Mouse (Mus musculus): ENCODE measurements around the gene Ntn1. TPM values are rescaled to one million over a fixed set of nuclear protein-coding genes. Genes with fewer than 3 reads are reported as not detected.

The Ntn1 gene
- total and polyA plus RNA-seq, 3 experiments = 9.9 to 19.9 (median 16.1) TPM

GRCm38 (mm10) chr11:68264276-68264675 lies 136.3 kb downstream of the Ntn1 start:
- no peak for DNase-seq

GRCm38 (mm10) chr11:68263100-68263499 lies 137.5 kb downstream of the Ntn1 start:
- DNase-seq = no peak

- DNase-seq = no peak
Measured at GRCm38 (mm10) chr11:68261162-68261892, 139.3 kb downstream of the Ntn1 start.

GRCm38 (mm10) chr11:68260399-68260798 lies 140.2 kb downstream of the Ntn1 start:
- no peak for DNase-seq

GRCm38 (mm10) chr11:68258498-68258897 lies 142.1 kb downstream of the Ntn1 start:
- DNase-seq = no peak

GRCm38 (mm10) chr11:68253531-68253930 lies 147.1 kb downstream of the Ntn1 start:
- DNase-seq = no peak

GRCm38 (mm10) chr11:68250106-68250505 lies 150.5 kb downstream of the Ntn1 start:
- DNase-seq = no peak

GRCm38 (mm10) chr11:68247897-68248296 lies 152.7 kb downstream of the Ntn1 start:
- no peak for DNase-seq

GRCm38 (mm10) chr11:68244992-68245261 lies 155.7 kb downstream of the Ntn1 start:
- no peak for DNase-seq

GRCm38 (mm10) chr11:68244254-68244991 lies 156.2 kb downstream of the Ntn1 start:
- DNase-seq = no peak

GRCm38 (mm10) chr11:68239756-68240155 lies 160.9 kb downstream of the Ntn1 start:
- no peak for DNase-seq

- DNase-seq = no peak
Measured at GRCm38 (mm10) chr11:68233469-68233965, 167.1 kb downstream of the Ntn1 start.

- no peak for DNase-seq
Measured at GRCm38 (mm10) chr11:68231558-68231957, 169.1 kb downstream of the Ntn1 start.

- no peak for DNase-seq
Measured at GRCm38 (mm10) chr11:68228941-68229665, 171.5 kb downstream of the Ntn1 start.

- DNase-seq = no peak
Measured at GRCm38 (mm10) chr11:68227837-68228236, 172.8 kb downstream of the Ntn1 start.

GRCm38 (mm10) chr11:68226654-68227057 lies 174.0 kb downstream of the Ntn1 start:
- DNase-seq = no peak

- DNase-seq = no peak
Measured at GRCm38 (mm10) chr11:68223143-68223542, 177.5 kb downstream of the Ntn1 start.

- no peak for DNase-seq
Measured at GRCm38 (mm10) chr11:68222209-68222608, 178.4 kb downstream of the Ntn1 start.

GRCm38 (mm10) chr11:68220733-68221132 lies 179.9 kb downstream of the Ntn1 start:
- no peak for DNase-seq

- DNase-seq = no peak
Measured at GRCm38 (mm10) chr11:68216041-68216440, 184.6 kb downstream of the Ntn1 start.

- no peak for DNase-seq
Measured at GRCm38 (mm10) chr11:68215206-68215912, 185.3 kb downstream of the Ntn1 start.

- no peak for DNase-seq
Measured at GRCm38 (mm10) chr11:68214496-68215205, 186.0 kb downstream of the Ntn1 start.

Data from adrenal gland, adult 2 months (tissue).